Mouse (Mus musculus) embryonic facial prominence, embryonic 12.5 days (tissue): ENCODE measurements at regions not wholly inside any gene's neighbourhood (a gene's known extent, or its start where the extent isn't known, plus 50 kb on each side); places are given as distances from the start of the nearest gene placed in this dataset.

Experiments
- ATAC-seq: fragments of 200-750 bp; cut with Nextera tagmentation; 2 replicates; pipeline ENCODE4 v1.8.0; 2017; ENCODE audit not compliant: insufficient number of reproducible peaks, insufficient read depth, low FRiP score, low TSS enrichment
- H3K27ac ChIP-seq: fragments of 300-500 bp; sonication (generic); 2 replicates; pipeline ENCODE4 v1.5.1; 2016; ENCODE audit warnings: mild to moderate bottlenecking
- H3K27me3 ChIP-seq: fragments of 300-500 bp; sonication (generic); 2 replicates; pipeline ENCODE4 v1.6.1; 2016; ENCODE audit warnings: mild to moderate bottlenecking, moderate library complexity
- H3K36me3 ChIP-seq: fragments of 300-500 bp; sonication (generic); 2 replicates; pipeline ENCODE4 v1.6.1; 2016; ENCODE audit warnings: mild to moderate bottlenecking
- H3K4me1 ChIP-seq: fragments of 300-500 bp; sonication (generic); 2 replicates; pipeline ENCODE4 v1.6.1; 2016
- H3K4me2 ChIP-seq: fragments of 300-500 bp; sonication (generic); replicated peaks from 2 replicates; pipeline ENCODE4 v1.6.1; 2016; ENCODE audit warnings: mild to moderate bottlenecking, moderate library complexity
- H3K4me3 ChIP-seq: fragments of 300-500 bp; sonication (generic); 2 replicates; pipeline ENCODE4 v1.5.1; 2016; ENCODE audit warnings: mild to moderate bottlenecking
- H3K9ac ChIP-seq: fragments of 300-500 bp; sonication (generic); 2 replicates; pipeline ENCODE4 v1.6.1; 2016; ENCODE audit warnings: mild to moderate bottlenecking, moderate library complexity
- H3K9me3 ChIP-seq: fragments of 300-500 bp; sonication (generic); 2 replicates; pipeline ENCODE4 v1.6.1; 2016; ENCODE audit warnings: mild to moderate bottlenecking, moderate library complexity
- WGBS: fragments of 180-500 bp; shearing (Covaris S2); methylation state at CpG from one replicate; pipeline ENCODE4 v1.1.7; 2016; 5-methylcytosine and 5-hydroxymethylcytosine counted together

DNA sequence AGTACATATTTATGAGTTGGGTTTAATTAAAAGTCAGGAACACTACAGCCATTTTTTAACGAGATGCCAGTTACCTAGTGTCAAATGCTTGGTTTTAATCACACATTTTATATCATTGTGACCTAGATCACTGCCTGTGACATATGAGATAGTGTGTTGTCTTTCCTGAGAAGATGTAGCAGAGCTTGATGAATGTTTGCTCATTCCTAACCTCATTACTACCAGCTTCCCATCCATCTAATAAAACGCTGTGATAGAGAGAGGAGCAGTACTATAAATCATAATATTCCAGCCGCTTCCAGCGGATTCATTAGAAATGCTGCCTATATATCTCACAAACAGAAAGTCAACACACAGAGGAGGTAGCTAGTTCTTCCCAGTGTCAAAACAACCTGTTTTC is 163.6 kb downstream of the Aldoart1 start:
- no peaks in the 10 kb centered on the region for H3K4me1 ChIP-seq
- H3K36me3 ChIP-seq, result no peaks in the 10 kb centered on the region
- ATAC-seq, result no peak
- no peak overlapping the region for H3K4me2 ChIP-seq
- no peak overlapping the region for H3K27ac ChIP-seq
- no peaks in the 10 kb centered on the region for H3K27me3 ChIP-seq
- H3K9me3 ChIP-seq, result no peaks in the 10 kb centered on the region
- H3K9ac ChIP-seq, result no peak overlapping the region
- H3K4me3 ChIP-seq, result no peak overlapping the region
- 84% methylated on average over 4 of the region's 4 CpGs for whole genome bisulfite sequencing

DNA sequence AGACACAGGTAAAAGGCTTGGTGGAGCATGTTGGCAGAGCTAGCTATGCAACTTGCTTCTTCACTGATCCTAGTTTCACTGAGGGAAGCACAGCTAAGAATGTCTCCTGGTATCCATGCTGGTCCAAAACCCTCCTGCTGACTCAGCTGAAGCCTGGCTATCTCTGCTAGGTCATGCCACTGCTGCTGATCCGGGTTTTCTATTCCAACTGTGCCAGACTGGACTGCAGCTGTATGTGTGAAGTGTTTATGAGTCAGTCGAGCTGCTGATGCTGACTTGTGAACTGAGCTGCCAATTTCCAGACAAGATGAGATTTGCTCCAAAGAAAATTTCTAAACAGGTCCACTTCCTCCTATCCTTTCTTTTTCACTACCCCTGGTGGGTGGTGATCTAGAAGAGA is 178.4 kb downstream of the Aldoart1 start:
- no peak for ATAC-seq
- WGBS, result 72% methylated on average over 2 of the region's 2 CpGs
- H3K4me3 ChIP-seq, result no peak overlapping the region
- H3K4me2 ChIP-seq, result no peak overlapping the region
- H3K4me1 ChIP-seq, result no peaks in the 10 kb centered on the region; the same call in 1 of the 2 replicates
- no peaks in the 10 kb centered on the region for H3K9me3 ChIP-seq
- no peaks in the 10 kb centered on the region for H3K36me3 ChIP-seq
- H3K27ac ChIP-seq, result no peak overlapping the region
- H3K27me3 ChIP-seq, result no peaks in the 10 kb centered on the region
- no peak overlapping the region for H3K9ac ChIP-seq

DNA sequence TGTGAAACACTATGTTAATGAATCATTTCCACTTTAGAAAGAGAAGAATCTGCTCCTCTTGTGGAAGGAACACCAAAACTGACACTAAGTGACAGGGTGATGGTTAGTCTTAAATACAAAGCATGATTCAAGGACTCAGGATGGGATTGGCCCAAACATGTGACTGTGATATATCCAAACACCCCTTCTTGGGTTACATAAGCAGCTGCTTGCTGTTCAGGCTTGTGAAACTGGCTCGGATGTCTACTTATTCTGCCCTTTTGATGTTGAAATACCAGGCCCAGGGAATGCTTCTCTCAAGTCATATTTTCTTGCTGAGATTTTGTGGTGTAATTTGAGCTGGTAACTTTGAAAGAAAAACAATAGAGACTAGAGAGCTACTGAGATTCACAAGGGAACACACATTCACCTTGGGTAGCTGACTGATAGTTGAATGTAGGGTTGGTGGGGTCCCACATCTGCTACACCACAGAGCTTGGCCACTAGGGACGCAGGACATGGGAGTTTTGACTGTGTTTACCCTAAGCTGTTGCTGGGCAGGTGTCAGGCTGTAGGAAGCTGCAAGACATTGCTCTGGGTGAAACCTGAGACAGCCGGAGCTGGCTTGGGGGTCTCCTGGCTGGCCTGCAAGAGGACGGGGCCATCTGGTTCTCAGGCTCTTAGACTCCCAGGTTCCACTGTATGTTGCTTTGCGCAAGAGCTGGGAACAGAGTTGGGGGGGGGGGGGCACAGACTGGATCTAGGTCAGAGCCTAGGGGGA is 180.6 kb downstream of the Aldoart1 start:
- Histone ChIP-seq H3K4me3 (no peak overlapping the region), H3K4me1 (no peaks in the 10 kb centered on the region; the same call in 1 of the 2 replicates), H3K9ac (no peak overlapping the region), H3K4me2 (no peak overlapping the region), H3K36me3 (no peaks in the 10 kb centered on the region), H3K27me3 (no peaks in the 10 kb centered on the region), H3K9me3 (no peaks in the 10 kb centered on the region), H3K27ac (peak overlapping the region; percentile 5; the same call in 1 of the 2 replicates)
- ATAC-seq, result peak; percentile 67; the same call in 1 of the 2 replicates
- WGBS, result 55% methylated on average over 5 of the region's 5 CpGs

DNA sequence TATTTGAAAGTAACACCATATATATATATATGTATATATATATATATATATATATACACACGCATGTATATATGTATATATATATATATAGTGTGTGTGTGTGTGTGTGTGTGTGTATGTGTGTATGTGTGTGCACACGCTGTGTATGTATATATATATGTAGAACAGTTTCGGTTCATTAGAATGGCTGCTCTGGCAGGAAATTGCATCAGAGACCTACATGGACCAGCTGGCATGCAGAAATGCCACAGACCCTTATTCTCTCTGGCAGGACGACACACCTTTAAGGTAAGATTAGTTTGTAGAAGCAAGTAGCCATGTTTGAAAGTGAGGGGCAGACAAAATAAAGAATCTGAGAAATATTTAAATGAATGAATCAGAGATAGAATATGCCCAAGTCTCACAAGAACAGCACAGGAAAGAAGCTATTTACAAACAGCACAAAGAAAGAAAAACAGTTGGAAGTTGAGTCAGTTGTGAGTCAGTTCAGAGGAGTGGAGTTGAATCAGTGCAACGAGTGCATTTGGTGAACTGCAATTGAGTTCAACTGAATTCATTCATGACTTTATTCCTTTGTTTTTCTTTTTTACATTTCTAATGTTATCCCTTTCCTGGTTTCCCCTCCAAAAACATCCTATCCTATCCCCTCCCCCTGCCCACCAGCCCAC is 182.5 kb downstream of the Aldoart1 start:
- 84% methylated on average over 5 of the region's 5 CpGs for WGBS
- no peaks in the 10 kb centered on the region for H3K36me3 ChIP-seq
- ATAC-seq, result no peak

DNA sequence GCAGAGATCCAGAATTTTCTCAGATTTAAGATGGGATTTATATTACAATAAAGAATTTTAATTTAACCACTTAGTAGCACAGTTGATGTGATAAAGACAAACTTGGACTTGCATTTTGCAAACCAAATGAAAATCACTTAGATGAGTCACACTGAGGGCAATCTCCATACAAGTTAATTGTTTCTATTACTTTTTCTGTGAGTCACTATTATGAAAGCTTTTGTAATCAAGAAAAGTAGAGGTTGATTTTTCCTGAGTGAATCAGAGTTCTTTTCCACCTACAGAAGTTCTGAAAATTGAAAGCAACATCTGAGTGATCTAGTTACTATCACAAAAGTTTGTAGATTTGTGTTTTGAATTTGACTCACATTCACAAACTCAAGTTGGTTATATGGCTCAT is 188.1 kb downstream of the Aldoart1 start:
- no peaks in the 10 kb centered on the region for H3K9me3 ChIP-seq
- H3K27me3 ChIP-seq, result no peaks in the 10 kb centered on the region
- H3K36me3 ChIP-seq, result no peaks in the 10 kb centered on the region
- H3K4me2 ChIP-seq, result no peak overlapping the region
- H3K4me1 ChIP-seq, result no peaks in the 10 kb centered on the region
- ATAC-seq, result no peak
- no peak overlapping the region for H3K27ac ChIP-seq
- no peak overlapping the region for H3K9ac ChIP-seq
- H3K4me3 ChIP-seq, result no peak overlapping the region

More for the DNA sequence above, 182.5 kb downstream of the Aldoart1 start:
- no peak overlapping the region for H3K4me2 ChIP-seq
- no peaks in the 10 kb centered on the region for H3K27me3 ChIP-seq
- H3K4me3 ChIP-seq, result no peak overlapping the region
- no peak overlapping the region for H3K9ac ChIP-seq
- H3K4me1 ChIP-seq, result no peaks in the 10 kb centered on the region; the same call in 1 of the 2 replicates
- H3K9me3 ChIP-seq, result no peaks in the 10 kb centered on the region
- no peak overlapping the region for H3K27ac ChIP-seq

DNA sequence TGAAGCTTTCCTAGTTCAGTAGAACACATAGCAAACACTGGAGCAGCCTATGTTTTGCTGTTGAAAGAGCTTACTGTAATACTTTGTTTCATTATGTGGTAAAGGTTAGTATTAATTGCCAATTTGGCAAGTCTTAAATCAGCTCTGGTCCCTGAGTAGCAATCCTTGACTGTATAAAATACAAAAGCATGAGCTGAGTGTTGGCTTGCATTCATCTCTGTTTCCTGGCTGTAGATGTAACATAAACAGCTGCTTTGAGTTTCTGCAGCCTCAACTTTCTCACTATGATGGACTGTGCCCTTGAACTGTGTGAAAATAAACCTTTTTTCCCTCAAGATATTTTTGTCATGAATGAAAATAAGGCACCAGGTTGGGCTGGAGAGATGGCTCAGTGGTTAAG is 190.0 kb downstream of the Aldoart1 start:
- no peaks in the 10 kb centered on the region for H3K4me1 ChIP-seq
- no peak overlapping the region for H3K4me3 ChIP-seq
- H3K9ac ChIP-seq, result no peak overlapping the region
- H3K36me3 ChIP-seq, result no peaks in the 10 kb centered on the region
- H3K27ac ChIP-seq, result no peak overlapping the region
- H3K27me3 ChIP-seq, result no peaks in the 10 kb centered on the region
- no peaks in the 10 kb centered on the region for H3K9me3 ChIP-seq
- H3K4me2 ChIP-seq, result no peak overlapping the region
- no peak for ATAC-seq

DNA sequence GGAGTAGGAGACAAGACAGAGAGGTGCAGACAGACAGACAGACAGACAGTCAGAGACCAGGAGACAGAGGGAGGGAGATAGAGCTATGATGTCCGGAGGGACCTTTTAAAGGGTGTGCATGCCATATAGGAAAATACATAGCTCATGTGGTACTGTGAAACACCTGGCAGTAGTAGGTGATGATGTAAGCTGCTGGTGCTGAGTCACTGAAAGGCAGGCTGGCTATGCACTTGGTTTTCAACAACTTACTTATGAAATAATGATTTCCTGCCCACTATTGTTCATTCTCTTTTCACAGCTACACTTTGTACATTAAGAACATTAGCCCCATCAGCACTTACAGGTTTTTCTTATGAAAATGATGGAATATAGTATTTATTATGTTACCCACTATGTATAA is 196.2 kb downstream of the Aldoart1 start:
- ATAC-seq, result no peak
- Histone ChIP-seq H3K9ac (no peak overlapping the region), H3K4me1 (no peaks in the 10 kb centered on the region), H3K27ac (no peak overlapping the region), H3K4me3 (no peak overlapping the region), H3K9me3 (no peaks in the 10 kb centered on the region), H3K27me3 (no peaks in the 10 kb centered on the region), H3K36me3 (no peaks in the 10 kb centered on the region), H3K4me2 (no peak overlapping the region)
- WGBS, result 76% methylated on average over 1 of the region's 1 CpGs

DNA sequence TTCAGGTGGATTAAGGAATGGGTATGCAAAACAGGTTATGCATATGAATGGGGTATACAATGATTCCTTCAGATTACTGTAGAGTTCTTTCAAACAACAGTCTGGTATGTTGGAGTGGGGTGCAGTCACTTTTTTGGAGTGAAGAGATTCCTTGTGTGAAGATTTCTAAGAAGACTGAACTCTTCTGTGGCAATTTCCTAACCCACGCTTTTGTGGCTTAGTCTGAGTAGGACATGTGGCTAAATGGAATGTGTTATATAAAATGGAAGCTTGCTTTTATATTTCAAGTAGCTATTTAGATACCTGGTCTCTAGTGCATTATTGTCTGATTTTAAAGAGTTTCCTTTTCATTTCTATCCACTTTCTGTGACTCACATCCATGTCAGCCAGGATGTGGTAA is 205.3 kb downstream of the Aldoart1 start:
- H3K4me1 ChIP-seq, result no peaks in the 10 kb centered on the region
- no peaks in the 10 kb centered on the region for H3K36me3 ChIP-seq
- H3K9ac ChIP-seq, result no peak overlapping the region
- H3K27ac ChIP-seq, result no peak overlapping the region
- H3K27me3 ChIP-seq, result no peaks in the 10 kb centered on the region
- H3K9me3 ChIP-seq, result no peaks in the 10 kb centered on the region
- 82% methylated on average over 1 of the region's 1 CpGs for WGBS
- no peak for ATAC-seq
- no peak overlapping the region for H3K4me3 ChIP-seq
- H3K4me2 ChIP-seq, result no peak overlapping the region

DNA sequence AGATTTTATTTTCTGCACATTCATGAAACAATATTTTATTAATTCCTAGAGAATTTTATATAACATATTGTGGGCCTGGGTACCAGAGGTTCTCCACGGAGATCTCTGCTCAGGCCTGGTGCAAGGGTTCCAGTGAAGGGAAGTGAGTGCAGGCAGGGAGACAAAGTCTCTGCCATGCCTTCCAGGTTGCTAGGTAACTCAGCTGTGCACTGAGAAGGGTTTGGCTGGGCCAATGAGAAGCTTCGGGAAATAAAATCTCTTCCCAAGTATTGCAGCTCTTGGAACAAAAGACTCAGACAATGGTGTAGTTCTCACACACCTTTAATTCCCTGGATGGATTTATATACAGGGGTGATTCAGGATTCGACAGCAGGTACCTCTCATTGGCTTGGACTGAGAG is 223.0 kb downstream of the Aldoart1 start:
- no peak for ATAC-seq
- H3K9ac ChIP-seq, result no peak overlapping the region
- H3K36me3 ChIP-seq, result no peaks in the 10 kb centered on the region
- no peaks in the 10 kb centered on the region for H3K4me1 ChIP-seq
- H3K27me3 ChIP-seq, result no peaks in the 10 kb centered on the region
- no peak overlapping the region for H3K27ac ChIP-seq
- H3K9me3 ChIP-seq, result no peaks in the 10 kb centered on the region
- no peak overlapping the region for H3K4me3 ChIP-seq
- WGBS, result 49% methylated on average over 3 of the region's 3 CpGs
- no peak overlapping the region for H3K4me2 ChIP-seq

DNA sequence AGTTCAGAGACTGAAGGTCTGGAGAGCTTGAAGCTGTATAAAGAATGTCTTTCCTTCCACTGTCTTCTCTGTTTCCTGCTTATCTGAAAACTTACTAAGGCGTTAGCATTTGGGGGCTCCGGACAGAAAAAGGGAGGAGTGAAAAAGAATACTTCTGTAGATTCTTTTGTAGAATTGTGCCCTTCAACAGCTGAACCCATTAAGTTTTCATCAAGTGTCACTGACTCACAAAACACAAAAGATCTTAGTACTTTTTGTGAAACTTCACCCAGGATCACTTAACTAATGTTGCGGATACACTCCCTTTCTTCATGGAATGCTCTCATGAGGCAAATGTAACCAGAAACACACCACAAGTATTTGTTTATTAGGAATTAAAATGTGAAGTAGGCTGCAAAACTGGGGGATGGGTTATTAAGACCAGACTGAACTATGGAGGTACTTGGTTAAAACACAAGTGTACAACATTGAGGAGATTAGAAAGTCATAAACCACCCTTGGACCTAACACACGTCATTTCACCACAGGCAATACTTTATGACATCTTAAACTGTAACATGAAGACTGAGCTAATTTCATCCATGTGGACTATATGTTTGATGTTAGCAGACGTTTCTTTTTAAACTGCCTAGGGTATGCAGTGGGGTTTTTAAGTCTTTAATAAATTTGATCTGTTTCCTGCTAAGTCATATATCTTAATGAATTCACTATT is 225.1 kb downstream of the Aldoart1 start:
- H3K4me2 ChIP-seq, result no peak overlapping the region
- no peak for ATAC-seq

DNA sequence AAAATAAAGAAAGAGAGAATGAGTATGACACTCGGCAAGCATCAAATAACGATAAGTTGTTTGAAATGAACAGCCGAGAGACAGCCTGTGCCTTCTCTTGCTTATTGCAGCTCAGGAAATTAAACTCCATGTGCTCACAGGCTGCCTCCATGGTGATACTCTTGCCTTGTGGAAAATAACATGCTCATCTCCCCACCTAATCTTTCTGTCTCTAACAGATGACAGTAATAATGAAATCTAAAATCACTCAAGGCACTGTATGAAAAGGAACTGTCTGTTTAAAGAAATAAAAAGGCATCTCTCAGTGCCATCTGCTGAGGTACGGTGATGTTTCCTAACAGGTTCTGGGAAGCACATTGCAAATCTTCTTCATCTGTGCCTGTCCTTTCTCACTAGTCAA is 247.3 kb downstream of the Aldoart1 start:
- no peaks in the 10 kb centered on the region for H3K4me1 ChIP-seq
- no peak overlapping the region for H3K4me2 ChIP-seq
- H3K27me3 ChIP-seq, result no peaks in the 10 kb centered on the region
- H3K9me3 ChIP-seq, result no peaks in the 10 kb centered on the region
- H3K9ac ChIP-seq, result no peak overlapping the region
- H3K27ac ChIP-seq, result no peak overlapping the region
- 89% methylated on average over 4 of the region's 4 CpGs for WGBS
- no peak overlapping the region for H3K4me3 ChIP-seq
- no peak for ATAC-seq
- H3K36me3 ChIP-seq, result no peaks in the 10 kb centered on the region

More for the DNA sequence above, 225.1 kb downstream of the Aldoart1 start:
- Histone ChIP-seq H3K4me1 (no peaks in the 10 kb centered on the region), H3K4me3 (no peak overlapping the region), H3K27me3 (no peaks in the 10 kb centered on the region), H3K27ac (no peak overlapping the region), H3K36me3 (no peaks in the 10 kb centered on the region), H3K9ac (no peak overlapping the region), H3K9me3 (no peaks in the 10 kb centered on the region)
- 34% methylated on average over 5 of the region's 5 CpGs for WGBS

DNA sequence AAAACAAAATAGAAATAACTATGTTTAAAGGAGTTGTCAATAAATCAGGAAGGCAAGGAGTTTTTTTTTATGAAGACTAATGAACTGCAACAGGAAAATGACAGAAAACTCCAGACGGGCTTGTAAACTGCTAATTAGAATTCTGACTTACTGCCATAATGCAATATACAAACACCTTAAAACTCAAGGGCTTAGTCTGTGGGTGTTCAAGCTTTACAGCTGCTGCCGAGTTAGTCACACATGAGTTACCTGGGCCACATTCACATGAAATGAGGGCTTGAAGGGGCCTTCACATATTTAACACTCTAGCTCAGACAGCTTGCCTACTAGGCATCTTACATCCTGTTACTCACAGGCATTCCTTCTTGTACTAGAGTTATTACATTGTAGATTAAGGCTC is 256.9 kb downstream of the Aldoart1 start:
- ATAC-seq, result no peak
- no peaks in the 10 kb centered on the region for H3K9me3 ChIP-seq
- no peak overlapping the region for H3K4me3 ChIP-seq
- 66% methylated on average over 2 of the region's 2 CpGs for WGBS
- H3K27ac ChIP-seq, result no peak overlapping the region
- no peak overlapping the region for H3K9ac ChIP-seq
- no peaks in the 10 kb centered on the region for H3K36me3 ChIP-seq
- no peaks in the 10 kb centered on the region for H3K27me3 ChIP-seq
- H3K4me1 ChIP-seq, result no peaks in the 10 kb centered on the region
- no peak overlapping the region for H3K4me2 ChIP-seq
